Comparison of ENCODE assay signal across 8 mouse cellular contexts in the genomic region with DNA sequence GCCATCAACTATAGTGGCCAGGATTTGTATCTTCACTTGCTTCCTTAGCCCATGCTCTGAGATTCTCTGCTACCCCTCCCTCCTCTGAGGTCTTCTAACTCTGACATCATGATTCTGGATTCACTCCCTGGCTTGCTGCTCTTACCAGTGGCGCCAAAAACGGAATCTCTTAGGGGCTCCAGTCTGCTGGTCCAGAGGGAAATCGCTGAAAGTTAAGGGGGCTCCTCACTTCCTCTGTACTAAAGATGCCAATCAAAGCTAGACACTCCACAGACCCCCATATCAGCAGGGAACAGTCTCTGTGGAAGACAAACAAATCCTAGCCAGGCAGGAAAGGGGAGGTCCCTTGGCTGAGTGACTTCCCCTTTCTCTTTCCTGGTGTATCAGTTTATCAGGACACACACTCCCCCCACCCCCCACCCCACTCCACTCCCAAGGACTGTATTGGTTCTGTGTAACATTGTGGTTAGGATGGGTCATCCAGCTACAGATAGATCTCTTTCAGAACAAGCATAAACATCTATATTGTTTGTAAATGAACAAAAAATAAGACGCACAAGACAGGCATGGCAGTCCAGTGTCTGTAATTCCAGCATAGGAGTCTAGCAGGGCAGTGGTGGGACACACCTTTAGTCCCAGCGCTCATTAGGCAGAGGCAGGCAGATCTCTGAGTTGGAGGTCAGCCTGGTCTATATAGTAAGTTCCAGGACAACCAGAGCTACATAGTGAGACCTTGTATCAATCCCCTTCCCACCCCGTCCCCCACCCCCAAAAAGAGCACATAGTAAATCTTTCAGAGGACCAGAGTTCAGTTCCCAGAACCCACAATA. TPM values are rescaled to one million over a fixed set of nuclear protein-coding genes. Genes with fewer than 3 reads are reported as not detected.
DNase-seq lines count a peak whose midpoint lies in the region; ATAC-seq and TF ChIP-seq lines count a peak whose summit lies in the region.

No protein-coding gene starts in this region.

- DNase-seq in testis, postnatal 10 days (ENCODE audit: low spot score), result no peak
- DNase-seq in heart, postnatal 10 days, result peak; percentile 75 to 78
- peak; percentile 48 for DNase-seq in limb, embryonic 14.5 days (ENCODE audit: low spot score)
- no peak for DNase-seq in cerebellum, postnatal 14 days
- DNase-seq in thymus, adult 18-20 months, result no peak

- ATAC-seq in limb, embryonic 14.5 days (ENCODE audit: low FRiP score, low read depth), result peak; percentile 53; the same call in 1 of the 2 replicates
- ATAC-seq in midbrain, embryonic 16.5 days, result no peak
- no peak for ATAC-seq in activated CD4-positive, CD25-positive, alpha-beta regulatory T cell, adult 4 months

- peaks cover 19% of the 10 kb centered on the region for H3K4me1 ChIP-seq in testis, adult 2 months (ENCODE audit: control insufficient read depth, insufficient read depth, low read length)
- H3K4me1 ChIP-seq in limb, embryonic 14.5 days (ENCODE audit: control insufficient read depth, insufficient read depth, low read length), result peaks cover 29% of the 10 kb centered on the region
- no peaks in the 10 kb centered on the region for H3K4me1 ChIP-seq in midbrain, embryonic 16.5 days (ENCODE audit: control insufficient read depth, insufficient read depth, low read length)

- H3K4me3 ChIP-seq in testis, adult 2 months (ENCODE audit: control insufficient read depth, low read depth, low read length), result no peak overlapping the region
- 0 out of 2 replicates have a peak overlapping the region, but pooled peaks have one; percentile 5 for H3K4me3 ChIP-seq in limb, embryonic 14.5 days (replicated peaks; ENCODE audit: low read length)
- H3K4me3 ChIP-seq in midbrain, embryonic 16.5 days (ENCODE audit: low read depth, low read length), result no peak overlapping the region

- TF ChIP-seq CTCF in testis, adult 2 months (IDR thresholded peaks at IDR 0.05; ENCODE audit: control insufficient read depth, insufficient read depth, insufficient replicate concordance, low read depth, low read length), result no peak

- TF ChIP-seq POLR2A in testis, adult 2 months (IDR thresholded peaks at IDR 0.05; ENCODE audit: control insufficient read depth, low read depth, low read length), result no peak
- no peak for TF ChIP-seq POLR2A in limb, embryonic 14.5 days (IDR thresholded peaks at IDR 0.05; ENCODE audit: borderline replicate concordance, extremely low read depth, insufficient read depth, insufficient read length)

- WGBS in limb, embryonic 14.5 days, result 48% methylated on average over 6 of the region's 6 CpGs
- WGBS in midbrain, embryonic 16.5 days, result 60% methylated on average over 6 of the region's 6 CpGs

- peak overlapping the region; percentile 37 for H3K4me2 ChIP-seq in limb, embryonic 14.5 days (replicated peaks; ENCODE audit: low read depth, low read length, severe bottlenecking)
- H3K4me2 ChIP-seq in midbrain, embryonic 16.5 days (ENCODE audit: low read length), result no peak overlapping the region

- no peaks in the 10 kb centered on the region for H3K36me3 ChIP-seq in testis, adult 2 months (ENCODE audit: control insufficient read depth, insufficient read depth, low read length)
- no peaks in the 10 kb centered on the region for H3K36me3 ChIP-seq in limb, embryonic 14.5 days (ENCODE audit: control insufficient read depth, insufficient read depth, low read length)
- H3K36me3 ChIP-seq in midbrain, embryonic 16.5 days (ENCODE audit: control insufficient read depth, insufficient read depth, low read length), result no peaks in the 10 kb centered on the region

- no peaks in the 10 kb centered on the region for H3K9me3 ChIP-seq in limb, embryonic 14.5 days (ENCODE audit: control insufficient read depth, low read length)
- H3K9me3 ChIP-seq in midbrain, embryonic 16.5 days (replicated peaks; ENCODE audit: control insufficient read depth, low read length, poor library complexity, severe bottlenecking), result no peaks in the 10 kb centered on the region

- peak overlapping the region; percentile 76 for H3K27ac ChIP-seq in testis, adult 2 months (ENCODE audit: control insufficient read depth, insufficient read depth, low read depth, low read length)
- peak overlapping the region; percentile 35 for H3K27ac ChIP-seq in limb, embryonic 14.5 days (replicated peaks; ENCODE audit: low read depth, low read length)
- peak overlapping the region; percentile 42; the same call in 1 of the 2 replicates for H3K27ac ChIP-seq in midbrain, embryonic 16.5 days (ENCODE audit: low read length)

- intact Hi-C loops in heart, postnatal 10 days (cut with DNase I), result no loop called here

- H3K9ac ChIP-seq in limb, embryonic 14.5 days (ENCODE audit: low read depth, low read length, severe bottlenecking), result 0 out of 2 replicates have a peak overlapping the region, but pooled peaks have one; percentile 28
- H3K9ac ChIP-seq in midbrain, embryonic 16.5 days (ENCODE audit: low read depth, low read length), result no peak overlapping the region

- no peaks in the 10 kb centered on the region for H3K27me3 ChIP-seq in testis, adult 2 months (ENCODE audit: control insufficient read depth, insufficient read depth, low read length)
- no peaks in the 10 kb centered on the region for H3K27me3 ChIP-seq in limb, embryonic 14.5 days (ENCODE audit: control insufficient read depth, insufficient read depth, low read length)
- H3K27me3 ChIP-seq in midbrain, embryonic 16.5 days (ENCODE audit: control insufficient read depth, insufficient read depth, low read depth, low read length), result peaks cover 10% of the 10 kb centered on the region

RNA-seq across cellular contexts. Expression of gene Ezh1, which starts 6.0 kb away (rescaled TPM):
- 14.3 and 14.5 TPM in 2 replicates for polyA plus RNA-seq in testis, adult 2 months (2012; rRNA removed)
- 10 to 100 TPM; 20.5 to 22.5 TPM for total RNA-seq in heart, postnatal 10 days (2021)
- 28.3 and 28.4 TPM in 2 replicates for polyA plus RNA-seq in limb, embryonic 14.5 days (2012; rRNA removed)
- 14.4 and 17.0 TPM in 2 replicates for polyA plus RNA-seq in limb, embryonic 14.5 days (2014; fragmentation: Nextera tagmentation; extraction: Ambion mirVana)
- polyA plus RNA-seq in midbrain, embryonic 16.5 days (2015; fragmentation: Nextera tagmentation; extraction: Ambion mirVana), result 30.8 and 34.4 TPM in 2 replicates
- 10 to 100 TPM; 48.1 to 52.2 TPM for polyA plus RNA-seq in activated CD4-positive, CD25-positive, alpha-beta regulatory T cell, adult 4 months (2017; shearing (Covaris generic))

RNA-seq across cellular contexts. Expression of gene Ramp2, which starts 13.6 kb away (rescaled TPM):
- 5.6 and 5.8 TPM in 2 replicates for polyA plus RNA-seq in testis, adult 2 months (2012; rRNA removed)
- total RNA-seq in heart, postnatal 10 days (2021), result 100 to 1,000 TPM; 146 to 180 TPM
- 89.4 and 108 TPM in 2 replicates for polyA plus RNA-seq in limb, embryonic 14.5 days (2012; rRNA removed)
- 98.9 and 104 TPM in 2 replicates for polyA plus RNA-seq in limb, embryonic 14.5 days (2014; fragmentation: Nextera tagmentation; extraction: Ambion mirVana)
- polyA plus RNA-seq in midbrain, embryonic 16.5 days (2015; fragmentation: Nextera tagmentation; extraction: Ambion mirVana), result 79.5 and 83.8 TPM in 2 replicates
- polyA plus RNA-seq in activated CD4-positive, CD25-positive, alpha-beta regulatory T cell, adult 4 months (2017; shearing (Covaris generic)), result not detected

RNA-seq across cellular contexts. Expression of gene Vps25, which starts 21.3 kb away (rescaled TPM):
- polyA plus RNA-seq in testis, adult 2 months (2012; rRNA removed), result 26.1 and 26.2 TPM in 2 replicates
- 100 to 1,000 TPM in 1 of 2 experiments, 10 to 100 TPM in 1; 97.5 to 111 TPM for total RNA-seq in heart, postnatal 10 days (2021)
- polyA plus RNA-seq in limb, embryonic 14.5 days (2012; rRNA removed), result 70.3 and 71.7 TPM in 2 replicates
- 120 and 124 TPM in 2 replicates for polyA plus RNA-seq in limb, embryonic 14.5 days (2014; fragmentation: Nextera tagmentation; extraction: Ambion mirVana)
- 115 and 119 TPM in 2 replicates for polyA plus RNA-seq in midbrain, embryonic 16.5 days (2015; fragmentation: Nextera tagmentation; extraction: Ambion mirVana)
- polyA plus RNA-seq in activated CD4-positive, CD25-positive, alpha-beta regulatory T cell, adult 4 months (2017; shearing (Covaris generic)), result 100 to 1,000 TPM; 122 to 153 TPM

RNA-seq across cellular contexts. Expression of gene Wnk4, which starts 28.1 kb away (rescaled TPM):
- polyA plus RNA-seq in testis, adult 2 months (2012; rRNA removed), result 10.8 and 12.3 TPM in 2 replicates
- 1 to 10 TPM; 5.7 to 7.6 TPM for total RNA-seq in heart, postnatal 10 days (2021)
- polyA plus RNA-seq in limb, embryonic 14.5 days (2012; rRNA removed), result 14.9 and 18.4 TPM in 2 replicates
- polyA plus RNA-seq in limb, embryonic 14.5 days (2014; fragmentation: Nextera tagmentation; extraction: Ambion mirVana), result 9.9 and 10.7 TPM in 2 replicates
- polyA plus RNA-seq in midbrain, embryonic 16.5 days (2015; fragmentation: Nextera tagmentation; extraction: Ambion mirVana), result 6.4 and 7.4 TPM in 2 replicates
- polyA plus RNA-seq in activated CD4-positive, CD25-positive, alpha-beta regulatory T cell, adult 4 months (2017; shearing (Covaris generic)), result 1 to 10 TPM in 1 of 2 experiments, under 1 TPM in 1; 0.58 to 1.0 TPM

RNA-seq across cellular contexts. Expression of gene Cntd1, which starts 46.6 kb away (rescaled TPM):
- 37.1 and 54.6 TPM in 2 replicates for polyA plus RNA-seq in testis, adult 2 months (2012; rRNA removed)
- total RNA-seq in heart, postnatal 10 days (2021), result under 1 TPM; 0.14 to 0.57 TPM
- 1.1 and 1.6 TPM in 2 replicates for polyA plus RNA-seq in limb, embryonic 14.5 days (2012; rRNA removed)
- polyA plus RNA-seq in limb, embryonic 14.5 days (2014; fragmentation: Nextera tagmentation; extraction: Ambion mirVana), result 0.61 and 0.93 TPM in 2 replicates
- polyA plus RNA-seq in midbrain, embryonic 16.5 days (2015; fragmentation: Nextera tagmentation; extraction: Ambion mirVana), result 0.71 and 0.80 TPM in 2 replicates
- polyA plus RNA-seq in activated CD4-positive, CD25-positive, alpha-beta regulatory T cell, adult 4 months (2017; shearing (Covaris generic)), result 1 to 10 TPM in 1 of 2 experiments, not detected in 1; 1.0 TPM

Comparison
In these comparisons a context has a peak if more than half of its experiments do, and no peak if none do; other contexts are left out.
1. DNase-seq: peak in heart, postnatal 10 days (2 of 2) and limb, embryonic 14.5 days (single experiment); none in testis, postnatal 10 days (single experiment), cerebellum, postnatal 14 days (0 of 2) and thymus, adult 18-20 months (0 of 2).
2. RNA of gene Ramp2, which starts 13.6 kb away (polyA plus RNA-seq): 89.4 to 108 TPM in limb, embryonic 14.5 days and 79.5 to 83.8 TPM in midbrain, embryonic 16.5 days; 5.6 to 5.8 TPM in testis, adult 2 months and not detected in activated CD4-positive, CD25-positive, alpha-beta regulatory T cell, adult 4 months; every median in the first group is over 10 times any median in the second.
3. Peak in every context shown above with its lines, with median percentiles within 50 percentile points of each other: H3K27ac ChIP-seq.